Mouse (Mus musculus): ENCODE results near the gene Olfr832. TPM values are rescaled to one million over a fixed set of nuclear protein-coding genes. Genes with fewer than 3 reads are reported as not detected.
"Not testable (repeated sequence)": the region's sequence is repeated elsewhere in the genome, so short reads cannot be mapped to it uniquely, and the experiment has no call there.

Gene Olfr832
- not detected for polyA plus RNA-seq (2017; shearing (Covaris generic))

- not testable (repeated sequence) for ATAC-seq
Measured at GRCm38 (mm10) chr9:18936822-18937221, at the start of gene Olfr832. Gene Olfr832, plus strand, starts transcription at chr9:18937122.

GRCm38 (mm10) chr9:18907699-18908098 lies 29.2 kb upstream of the Olfr832 start:
- not testable (repeated sequence) for ATAC-seq

- not testable (repeated sequence) for ATAC-seq
Measured at GRCm38 (mm10) chr9:18927921-18928320, 9.0 kb upstream of the Olfr832 start.

GRCm38 (mm10) chr9:18962021-18962420 lies 25.1 kb downstream of the Olfr832 start:
- ATAC-seq, result no peak

- ATAC-seq, result no peak
Measured at GRCm38 (mm10) chr9:18987690-18988089, 50.8 kb downstream of the Olfr832 start, which contains the start of gene Olfr834. Gene Olfr834, plus strand, starts transcription at chr9:18987990.

Other genes with a start within 250 kb of the Olfr832 start
- under 1 TPM in 1 of 2 experiments, not detected in 1; 0.21 TPM for gene Olfr24, start 173.1 kb upstream of the Olfr832 start, polyA plus RNA-seq (2017; shearing (Covaris generic))
- gene Olfr828, start 117.6 kb upstream of the Olfr832 start, polyA plus RNA-seq (2017; shearing (Covaris generic)), result not detected
- not detected for gene Olfr829, start 82.2 kb upstream of the Olfr832 start, polyA plus RNA-seq (2017; shearing (Covaris generic))
- not detected for gene Olfr830, start 62.4 kb upstream of the Olfr832 start, polyA plus RNA-seq (2017; shearing (Covaris generic))
- not detected for gene Olfr834, start 50.9 kb downstream of the Olfr832 start, polyA plus RNA-seq (2017; shearing (Covaris generic))
- not detected for gene Olfr835, start 95.6 kb downstream of the Olfr832 start, polyA plus RNA-seq (2017; shearing (Covaris generic))
- gene Olfr836, start 183.3 kb downstream of the Olfr832 start, polyA plus RNA-seq (2017; shearing (Covaris generic)), result not detected
- under 1 TPM in 1 of 2 experiments, not detected in 1; 0.32 TPM for gene Olfr837, start 199.2 kb downstream of the Olfr832 start, polyA plus RNA-seq (2017; shearing (Covaris generic))
- gene Olfr839-ps1, start 240.2 kb downstream of the Olfr832 start, polyA plus RNA-seq (2017; shearing (Covaris generic)), result under 1 TPM in 1 of 2 experiments, not detected in 1; 0.04 TPM